Mouse (Mus musculus) heart, embryonic 11.5 days (tissue): ENCODE measurements around the gene Gsk3a. TPM values are rescaled to one million over a fixed set of nuclear protein-coding genes. Genes with fewer than 3 reads are reported as not detected.

Experiments
- ATAC-seq: fragments of 200-750 bp; cut with Nextera tagmentation; replicated peaks from 2 replicates; pipeline ENCODE4 v1.8.0; 2017; ENCODE audit warnings: moderate library complexity; ENCODE audit not compliant: insufficient number of reproducible peaks, low FRiP score, low TSS enrichment
- H3K27ac ChIP-seq: fragments of 300-500 bp; sonication (generic); 2 replicates; pipeline ENCODE4 v1.5.1; 2014; ENCODE audit warnings: mild to moderate bottlenecking, low read depth, low read length
- H3K27me3 ChIP-seq: fragments of 300-500 bp; sonication (generic); 2 replicates; pipeline ENCODE4 v1.6.1; 2014; ENCODE audit warnings: mild to moderate bottlenecking, low read length, mixed read lengths; ENCODE audit not compliant: control insufficient read depth, insufficient read depth
- H3K36me3 ChIP-seq: fragments of 300-500 bp; sonication (generic); 2 replicates; pipeline ENCODE4 v1.6.1; 2014; ENCODE audit warnings: mild to moderate bottlenecking, low read length, moderate library complexity, mixed read lengths; ENCODE audit not compliant: control insufficient read depth, insufficient read depth
- H3K4me1 ChIP-seq: fragments of 300-500 bp; sonication (generic); 2 replicates; pipeline ENCODE4 v1.6.1; 2014; ENCODE audit warnings: low read length; ENCODE audit not compliant: control insufficient read depth, insufficient read depth
- H3K4me2 ChIP-seq: fragments of 300-500 bp; sonication (generic); 2 replicates; pipeline ENCODE4 v1.6.1; 2014; ENCODE audit warnings: mild to moderate bottlenecking, moderate library complexity
- H3K4me3 ChIP-seq: fragments of 300-500 bp; sonication (generic); 2 replicates; pipeline ENCODE4 v1.5.1; 2014; ENCODE audit warnings: low read depth, low read length
- H3K9ac ChIP-seq: fragments of 300-500 bp; sonication (generic); 2 replicates; pipeline ENCODE4 v1.6.1; 2014; ENCODE audit warnings: mild to moderate bottlenecking, low read depth, low read length, moderate library complexity
- H3K9me3 ChIP-seq: fragments of 300-500 bp; sonication (generic); replicated peaks from 2 replicates; pipeline ENCODE4 v1.6.1; 2016; ENCODE audit warnings: low read length; ENCODE audit not compliant: control insufficient read depth
- WGBS: fragments of 180-500 bp; shearing (Covaris S2); extraction: QIAGEN DNeasy Blood & Tissue Kit; methylation state at CpG from one replicate; pipeline ENCODE4 v1.1.7; 2014; ENCODE audit not compliant: insufficient replicate concordance; 5-methylcytosine and 5-hydroxymethylcytosine counted together
- polyA plus RNA-seq: library from polyadenylated mRNA; unstranded; fragments of >200 nt; fragmentation: Nextera tagmentation; extraction: Ambion mirVana; gene quantifications from 2 replicates; pipeline ENCODE4 v1.2.1, GENCODE M21; 2014

Gsk3a gene
- polyA plus RNA-seq, 1 experiment from 2014 or later = 11.6 TPM

GRCm38 (mm10) chr7:25281166-25281733 lies 43.6 kb upstream of the Gsk3a start:
- peak overlapping the region; percentile 98 for H3K4me2 ChIP-seq
- peaks cover 13% of the 10 kb centered on the region for H3K36me3 ChIP-seq

GRCm38 (mm10) chr7:25279861-25280791 lies 42.5 kb upstream of the Gsk3a start:
- WGBS = 0% methylated on average over 6 of the region's 6 CpGs
- peak overlapping the region; percentile 91 for H3K9ac ChIP-seq
- H3K27ac ChIP-seq = peak overlapping the region; percentile 99
- H3K4me3 ChIP-seq = peak overlapping the region; percentile 74
- peak overlapping the region; percentile 98 for H3K4me2 ChIP-seq
- peaks cover 70% of the 10 kb centered on the region for H3K4me1 ChIP-seq
- H3K9me3 ChIP-seq = no peaks in the 10 kb centered on the region
- H3K36me3 ChIP-seq = peaks cover 2% of the 10 kb centered on the region; the same call in 1 of the 2 replicates
- H3K27me3 ChIP-seq = no peaks in the 10 kb centered on the region
- peak; percentile 11 for ATAC-seq

More at GRCm38 (mm10) chr7:25281166-25281733, 43.6 kb upstream of the Gsk3a start:
- peaks cover 58% of the 10 kb centered on the region for H3K4me1 ChIP-seq
- WGBS = 25% methylated on average over 12 of the region's 12 CpGs
- peak; percentile 5; the same call in 1 of the 2 replicates for ATAC-seq
- peak overlapping the region; percentile 74 for H3K4me3 ChIP-seq
- no peaks in the 10 kb centered on the region for H3K9me3 ChIP-seq
- H3K27me3 ChIP-seq = no peaks in the 10 kb centered on the region
- H3K27ac ChIP-seq = peak overlapping the region; percentile 99
- H3K9ac ChIP-seq = peak overlapping the region; percentile 91

GRCm38 (mm10) chr7:25279076-25279860 lies 41.6 kb upstream of the Gsk3a start:
- no peaks in the 10 kb centered on the region for H3K27me3 ChIP-seq
- peak overlapping the region; percentile 91 for H3K9ac ChIP-seq
- under 1% methylated on average over 46 of the region's 49 CpGs for WGBS
- peak overlapping the region; percentile 99 for H3K27ac ChIP-seq
- peak overlapping the region; percentile 74 for H3K4me3 ChIP-seq
- no peaks in the 10 kb centered on the region for H3K9me3 ChIP-seq
- peak overlapping the region; percentile 98 for H3K4me2 ChIP-seq
- peaks cover 69% of the 10 kb centered on the region for H3K4me1 ChIP-seq
- H3K36me3 ChIP-seq = no peaks in the 10 kb centered on the region
- peak; percentile 36 for ATAC-seq

DNA sequence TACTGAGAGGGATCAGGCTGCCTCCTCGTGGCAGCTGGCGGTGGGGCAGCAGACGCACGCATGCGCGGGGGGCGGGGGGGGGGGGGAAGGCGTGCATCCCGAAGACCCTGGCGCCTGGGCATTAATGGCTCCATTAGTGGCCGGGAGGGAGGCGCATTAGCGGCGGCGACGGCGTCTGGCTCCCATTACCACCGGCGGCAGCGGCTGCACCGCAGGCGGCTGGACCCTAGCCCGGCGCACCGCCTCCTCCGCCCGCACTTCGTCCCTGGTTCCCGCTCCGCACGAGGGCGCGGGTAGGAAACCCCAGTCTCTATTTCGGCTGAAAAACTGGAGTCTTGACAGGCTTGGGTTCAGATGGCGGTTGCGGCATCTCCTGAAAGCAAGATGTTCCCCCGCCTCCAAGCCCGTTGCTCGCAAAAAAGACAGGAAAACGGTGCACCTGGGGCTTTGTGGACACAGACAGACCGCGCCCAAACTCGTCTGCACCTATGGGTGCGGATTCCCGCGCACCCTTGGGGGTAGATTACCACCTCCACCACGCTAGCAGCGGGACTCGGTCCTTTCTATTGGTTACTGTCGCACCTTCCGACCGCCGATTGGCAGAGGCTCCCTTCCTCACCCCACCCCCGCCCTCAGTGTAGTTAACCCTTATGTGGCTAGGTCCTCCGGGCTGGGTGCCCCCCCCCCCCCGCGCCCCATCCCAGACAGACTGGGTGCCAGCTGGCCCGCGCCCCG lies 40.9 kb upstream of the Gsk3a start:
- peak overlapping the region; percentile 91 for H3K9ac ChIP-seq
- no peaks in the 10 kb centered on the region for H3K9me3 ChIP-seq
- H3K27me3 ChIP-seq = no peaks in the 10 kb centered on the region
- WGBS = under 1% methylated on average over 55 of the region's 60 CpGs
- peak; percentile 56 for ATAC-seq
- no peaks in the 10 kb centered on the region for H3K36me3 ChIP-seq
- peak overlapping the region; percentile 98 for H3K4me2 ChIP-seq
- peaks cover 68% of the 10 kb centered on the region for H3K4me1 ChIP-seq
- H3K4me3 ChIP-seq = peak overlapping the region; percentile 74
- H3K27ac ChIP-seq = peak overlapping the region; percentile 99

GRCm38 (mm10) chr7:25277998-25278340 lies 40.3 kb upstream of the Gsk3a start:
- Histone ChIP-seq H3K36me3 (peaks cover 4% of the 10 kb centered on the region; the same call in 1 of the 2 replicates), H3K4me3 (peak overlapping the region; percentile 74), H3K27ac (peak overlapping the region; percentile 99), H3K4me2 (peak overlapping the region; percentile 98), H3K9ac (peak overlapping the region; percentile 91), H3K4me1 (peaks cover 68% of the 10 kb centered on the region), H3K27me3 (no peaks in the 10 kb centered on the region), H3K9me3 (no peaks in the 10 kb centered on the region)
- 7% methylated on average over 4 of the region's 4 CpGs for WGBS
- ATAC-seq = no peak

GRCm38 (mm10) chr7:25277405-25277804 lies 39.8 kb upstream of the Gsk3a start:
- Histone ChIP-seq H3K9me3 (no peaks in the 10 kb centered on the region), H3K9ac (peak overlapping the region; percentile 91), H3K27ac (peak overlapping the region; percentile 99), H3K36me3 (peaks cover 7% of the 10 kb centered on the region; the same call in 1 of the 2 replicates), H3K27me3 (no peaks in the 10 kb centered on the region), H3K4me3 (peak overlapping the region; percentile 74), H3K4me2 (peak overlapping the region; percentile 98), H3K4me1 (peaks cover 67% of the 10 kb centered on the region)
- ATAC-seq = no peak
- WGBS = 87% methylated on average over 4 of the region's 4 CpGs

- peak overlapping the region; percentile 32 for H3K4me2 ChIP-seq
- WGBS = 47% methylated on average over 9 of the region's 9 CpGs
- H3K4me3 ChIP-seq = no peak overlapping the region
- H3K27ac ChIP-seq = peak overlapping the region; percentile 6; the same call in 1 of the 2 replicates
- ATAC-seq = no peak
- no peaks in the 10 kb centered on the region for H3K9me3 ChIP-seq
- H3K9ac ChIP-seq = peak overlapping the region; percentile 59; the same call in 1 of the 2 replicates
- no peaks in the 10 kb centered on the region for H3K27me3 ChIP-seq
- peaks cover 61% of the 10 kb centered on the region for H3K4me1 ChIP-seq
- H3K36me3 ChIP-seq = peaks cover 16% of the 10 kb centered on the region; the same call in 1 of the 2 replicates
Observed at GRCm38 (mm10) chr7:25275555-25276298, 38.1 kb upstream of the Gsk3a start.
